Comparison of ENCODE assay signal across 25 mouse cellular contexts in genomic region chr19:5525204-5525603, GRCm38 (mm10). TPM values are rescaled to one million over a fixed set of nuclear protein-coding genes. Genes with fewer than 3 reads are reported as not detected.
DNase-seq lines count a peak whose midpoint lies in the region; TF ChIP-seq lines count a peak whose summit lies in the region.
"Had no signal": no experiment of that assay in that cellular context is flagged by ENCODE, and none has a peak within 500 bp of the region (broad histone marks: within the 10 kb centered on the region; RNA-seq: fewer than 3 reads in every experiment).

No protein-coding gene starts in this region.

- H3K4me1 ChIP-seq in CH12.LX (ENCODE audit: control insufficient read depth in 1 of 2, insufficient read depth in 2 of 2) = peaks cover 11 to 39% of the 10 kb centered on the region in 2 experiments

- TF ChIP-seq RAD21 in CH12.LX (IDR thresholded peaks at IDR 0.05; ENCODE audit: low read depth, low read length) = no peak

- no peak for TF ChIP-seq EP300 in CH12.LX (IDR thresholded peaks at IDR 0.05; ENCODE audit: low read length)

- no peak for TF ChIP-seq POLR2A in CH12.LX (IDR thresholded peaks at IDR 0.05; ENCODE audit: low read depth, low read length)

- H3K27ac ChIP-seq in gastrocnemius, adult 2 months = peak overlapping the region; percentile 35; the same call in 1 of the 2 replicates
- H3K27ac ChIP-seq in CH12.LX (ENCODE audit: insufficient read depth, low read depth) = no peak overlapping the region
- H3K27ac ChIP-seq: embryonic facial prominence, embryonic 13.5 days; embryonic facial prominence, embryonic 15.5 days; forebrain, embryonic 10.5 days; forebrain, embryonic 12.5 days had no signal

- no peaks in the 10 kb centered on the region for H3K9me3 ChIP-seq in CH12.LX (replicated peaks; ENCODE audit: low read length)
- H3K9me3 ChIP-seq: embryonic facial prominence, embryonic 13.5 days; embryonic facial prominence, embryonic 15.5 days; forebrain, embryonic 10.5 days; forebrain, embryonic 12.5 days had no signal

- H3K27me3 ChIP-seq in CH12.LX (replicated peaks) = peaks cover 1% of the 10 kb centered on the region
- H3K27me3 ChIP-seq: embryonic facial prominence, embryonic 13.5 days had no signal

- intact Hi-C loops in gastrocnemius, adult 2 months (cut with DNase I) = no loop called here

- no peak overlapping the region for H3K9ac ChIP-seq in CH12.LX (ENCODE audit: insufficient read depth, low read depth)
- H3K9ac ChIP-seq: embryonic facial prominence, embryonic 13.5 days; embryonic facial prominence, embryonic 15.5 days; forebrain, embryonic 12.5 days had no signal

- H3K79me2 ChIP-seq in CH12.LX (replicated peaks; ENCODE audit: control insufficient read depth, extremely low read depth, insufficient read depth, poor library complexity, severe bottlenecking) = no peaks in the 10 kb centered on the region

- H3K4me3 ChIP-seq in gastrocnemius, adult 2 months = no peak overlapping the region
- no peak overlapping the region for H3K4me3 ChIP-seq in CH12.LX (replicated peaks in 1 of 3; ENCODE audit: low read depth in 2 of 3, low read length in 2 of 3, poor library complexity in 1 of 3)
- H3K4me3 ChIP-seq: embryonic facial prominence, embryonic 13.5 days; embryonic facial prominence, embryonic 15.5 days; erythroblast, embryonic 14.5 days; forebrain, embryonic 10.5 days; forebrain, embryonic 12.5 days had no signal

- H3K4me2 ChIP-seq in CH12.LX (ENCODE audit: insufficient read depth, low read depth, poor library complexity, severe bottlenecking) = no peak overlapping the region
- H3K4me2 ChIP-seq: embryonic facial prominence, embryonic 13.5 days; embryonic facial prominence, embryonic 15.5 days; forebrain, embryonic 12.5 days had no signal

- no peak for TF ChIP-seq CTCF in gastrocnemius, adult 2 months (IDR thresholded peaks at IDR 0.05)
- peak in 1 of 2 experiments; percentile 16; a peak in 2 of 4 replicates for TF ChIP-seq CTCF in CH12.LX (conservative IDR thresholded peaks at IDR 0.05 in 1 of 2, IDR thresholded peaks at IDR 0.05 in 1 of 2; ENCODE audit: low read depth in 2 of 2, low read length in 2 of 2)

- H3K36me3 ChIP-seq in CH12.LX (replicated peaks in 1 of 2; ENCODE audit: control insufficient read depth in 1 of 2, insufficient read depth in 1 of 2, low read length in 1 of 2) = no peaks in the 10 kb centered on the region
- H3K36me3 ChIP-seq: embryonic facial prominence, embryonic 13.5 days; embryonic facial prominence, embryonic 15.5 days; forebrain, embryonic 10.5 days; forebrain, embryonic 12.5 days had no signal

- dilution Hi-C loops in CH12.LX (cut with MboI; ENCODE audit: extremely low pct_ligation_motif_present, extremely low pct_unique_long_range_greater_than_20kb, low sequenced_read_pairs) = no loop called here

- peak; percentile 40 for DNase-seq in gastrocnemius, adult 2 months
- no peak for DNase-seq in gastrocnemius, postnatal 25 days
- peak; percentile 70 for DNase-seq in A20 (ENCODE audit: low read depth, low spot score)
- peak; percentile 53 for DNase-seq in CH12.LX (ENCODE audit: extremely low read depth)
- no peak for DNase-seq in thymus, postnatal 36 days
- DNase-seq: adrenal gland, adult 2 months; adrenal gland, postnatal 10 days; adrenal gland, postnatal 25 days; cerebellum, adult 11 months; cerebellum, adult 18-20 months; cerebellum, adult 8-10 months; cerebellum, adult 9-11 months; cerebellum, postnatal 14 days; cerebellum, postnatal 36 days; embryo, embryonic 11 days had no signal

- in situ Hi-C loops in CH12.LX (cut with MboI; ENCODE audit: low pct_ligation_motif_present, low pct_unique_long_range_greater_than_20kb, low sequenced_read_pairs) = loop anchor here (5.0 kb wide), 1 partner anchor 37 kb away; the partner anchor contains the start of gene Ovol1

TF ChIP-seq in CH12.LX, 34 proteins besides CTCF, POLR2A, EP300 and RAD21:
- TF ChIP-seq NELFE (IDR thresholded peaks at IDR 0.05; ENCODE audit: low read depth, low read length) (no peak), MXI1 (IDR thresholded peaks at IDR 0.05; ENCODE audit: low read depth, low read length) (no peak), CHD2 (IDR thresholded peaks at IDR 0.05; ENCODE audit: low read length) (no peak), IRF4 (IDR thresholded peaks at IDR 0.05; ENCODE audit: low read depth, low read length) (no peak), ETS1 (conservative IDR thresholded peaks at IDR 0.05; ENCODE audit: low read depth, low read length) (peak; percentile 64), BHLHE40 (IDR thresholded peaks at IDR 0.05; ENCODE audit: low read depth, low read length) (peak; percentile 86), MEF2A (IDR thresholded peaks at IDR 0.05; ENCODE audit: borderline replicate concordance, low read depth, low read length) (peak; percentile 87), USF1 (IDR thresholded peaks at IDR 0.05; ENCODE audit: low read depth, low read length) (peak; percentile 40; the same call in 1 of the 2 replicates), KAT2A (IDR thresholded peaks at IDR 0.05; ENCODE audit: insufficient replicate concordance, low read length) (no peak)

RNA-seq across cellular contexts. Expression of gene Snx32, which starts 14.9 kb away (rescaled TPM):
- total RNA-seq in gastrocnemius, adult 2 months (2021) = 1 to 10 TPM; 5.8 to 8.0 TPM
- total RNA-seq in gastrocnemius, postnatal 25 days (2021) = 1 to 10 TPM; 6.9 to 7.5 TPM
- total RNA-seq in CH12.LX (2012; rRNA removed) (2.7 and 2.8 TPM in 2 replicates), CH12.LX (2014; rRNA removed) (0.75 and 0.96 TPM in 2 replicates)
- polyA plus RNA-seq in CH12.LX (2012; ENCODE audit: insufficient read length, low read depth) = 1.2 and 2.4 TPM in 2 replicates

RNA-seq across cellular contexts. Expression of gene 1700020D05Rik, which starts 21.6 kb away (rescaled TPM):
- 1 to 10 TPM in 1 of 2 experiments, under 1 TPM in 1; 0.92 to 1.6 TPM for total RNA-seq in gastrocnemius, adult 2 months (2021)
- under 1 TPM; 0.64 to 0.88 TPM for total RNA-seq in gastrocnemius, postnatal 25 days (2021)
- 0.25 and 0.34 TPM in 2 replicates for total RNA-seq in CH12.LX (2012; rRNA removed)
- 0.23 TPM in 1 of 2 replicates, not detected in the other for total RNA-seq in CH12.LX (2014; rRNA removed)
- polyA plus RNA-seq in CH12.LX (2012; ENCODE audit: insufficient read length, low read depth) = 0.33 TPM in 1 of 2 replicates, not detected in the other
- total RNA-seq: common myeloid progenitor, adult 5-6 weeks had no signal
- polyA plus RNA-seq: CD4-positive, CD25-positive, alpha-beta regulatory T cell, adult 4 months; embryonic facial prominence, embryonic 11.5 days; embryonic facial prominence, embryonic 13.5 days; forebrain, embryonic 10.5 days; forebrain, embryonic 14.5 days had no signal

RNA-seq across cellular contexts. Expression of gene Cfl1, which starts 34.9 kb away (rescaled TPM):
- 10 to 100 TPM; 52.8 to 72.0 TPM for total RNA-seq in gastrocnemius, adult 2 months (2021)
- 100 to 1,000 TPM in 1 of 2 experiments, 10 to 100 TPM in 1; 83.6 to 106 TPM for total RNA-seq in gastrocnemius, postnatal 25 days (2021)
- total RNA-seq in CH12.LX (2012; rRNA removed) (818 and 982 TPM in 2 replicates), CH12.LX (2014; rRNA removed) (932 and 999 TPM in 2 replicates)
- polyA plus RNA-seq in CH12.LX (2012; ENCODE audit: insufficient read length, low read depth) = 1,768 and 1,993 TPM in 2 replicates

RNA-seq across cellular contexts. Expression of gene Ovol1, which starts 35.2 kb away (rescaled TPM):
- total RNA-seq in gastrocnemius, adult 2 months (2021) = not detected
- not detected for total RNA-seq in gastrocnemius, postnatal 25 days (2021)
- total RNA-seq in CH12.LX (2012; rRNA removed) (not detected in 2 replicates), CH12.LX (2014; rRNA removed) (not detected in 2 replicates)
- not detected in 2 replicates for polyA plus RNA-seq in CH12.LX (2012; ENCODE audit: insufficient read length, low read depth)
- total RNA-seq: adrenal gland, adult 2 months; adrenal gland, postnatal 10 days; adrenal gland, postnatal 25 days; common myeloid progenitor, adult 5-6 weeks; MEL had no signal
- polyA plus RNA-seq: adrenal gland, adult 2 months; CD4-positive, CD25-positive, alpha-beta regulatory T cell, adult 4 months; forebrain, embryonic 14.5 days had no signal

RNA-seq across cellular contexts. Expression of gene Mus81, which starts 37.0 kb away (rescaled TPM):
- 10 to 100 TPM; 20.1 to 23.3 TPM for total RNA-seq in gastrocnemius, adult 2 months (2021)
- total RNA-seq in gastrocnemius, postnatal 25 days (2021) = 10 to 100 TPM; 20.3 to 21.6 TPM
- total RNA-seq in CH12.LX (2012; rRNA removed) (28.8 and 31.1 TPM in 2 replicates), CH12.LX (2014; rRNA removed) (18.0 and 20.4 TPM in 2 replicates)
- polyA plus RNA-seq in CH12.LX (2012; ENCODE audit: insufficient read length, low read depth) = 29.3 and 30.2 TPM in 2 replicates

Comparison
In these comparisons a context has a peak if more than half of its experiments do, and no peak if none do; other contexts are left out.
1. DNase-seq: peak in gastrocnemius, adult 2 months (single experiment), A20 (single experiment) and CH12.LX (single experiment); none in gastrocnemius, postnatal 25 days (single experiment) and thymus, postnatal 36 days (0 of 2).
2. RNA of gene Cfl1, which starts 34.9 kb away (total RNA-seq): 818 to 999 TPM in CH12.LX; 83.6 to 106 TPM in gastrocnemius, postnatal 25 days and 52.8 to 72.0 TPM in gastrocnemius, adult 2 months; every median in the first group is over 4 times any median in the second.